8 mouse cellular contexts compared by ENCODE assay signal in genomic region chrX:73675231-73675630, GRCm38 (mm10). TPM values are rescaled to one million over a fixed set of nuclear protein-coding genes. Genes with fewer than 3 reads are reported as not detected.
DNase-seq lines count a peak whose midpoint lies in the region; ATAC-seq and TF ChIP-seq lines count a peak whose summit lies in the region.

No protein-coding gene starts in this region.

- peak overlapping the region; percentile 72; the same call in 1 of the 2 replicates for H3K4me2 ChIP-seq in kidney, embryonic 14.5 days (replicated peaks; ENCODE audit: low read depth, low read length)
- H3K4me2 ChIP-seq in forebrain, embryonic 15.5 days (replicated peaks): peak overlapping the region; percentile 66
- H3K4me2 ChIP-seq in midbrain, postnatal 0 days (ENCODE audit: low read depth, low read length, poor library complexity, severe bottlenecking): peak overlapping the region; percentile 71

- no peak for ATAC-seq in kidney, embryonic 14.5 days (ENCODE audit: low FRiP score, low TSS enrichment)
- no peak for ATAC-seq in forebrain, embryonic 15.5 days (replicated peaks)
- ATAC-seq in midbrain, postnatal 0 days (ENCODE audit: low FRiP score): no peak

- no peak overlapping the region for H3K4me3 ChIP-seq in kidney, embryonic 14.5 days (ENCODE audit: low read length)
- H3K4me3 ChIP-seq in brown adipose tissue, adult 24 weeks (ENCODE audit: insufficient read depth, low read depth, low read length): peak overlapping the region; percentile 61
- peak overlapping the region; percentile 67 for H3K4me3 ChIP-seq in forebrain, embryonic 15.5 days
- peak overlapping the region; percentile 53; the same call in 1 of the 2 replicates for H3K4me3 ChIP-seq in midbrain, postnatal 0 days (ENCODE audit: low read depth, low read length)

- H3K27ac ChIP-seq in kidney, embryonic 14.5 days (ENCODE audit: low read depth, low read length): no peak overlapping the region
- H3K27ac ChIP-seq in brown adipose tissue, adult 24 weeks (replicated peaks; ENCODE audit: low read depth, low read length): no peak overlapping the region
- no peak overlapping the region for H3K27ac ChIP-seq in forebrain, embryonic 15.5 days (replicated peaks)
- H3K27ac ChIP-seq in midbrain, postnatal 0 days (ENCODE audit: low read depth, low read length): no peak overlapping the region

- H3K9ac ChIP-seq in kidney, embryonic 14.5 days (ENCODE audit: low read depth, low read length): no peak overlapping the region
- H3K9ac ChIP-seq in forebrain, embryonic 15.5 days (replicated peaks): peak overlapping the region; percentile 68
- H3K9ac ChIP-seq in midbrain, postnatal 0 days (replicated peaks; ENCODE audit: low read length, poor library complexity, severe bottlenecking): no peak overlapping the region

- peaks cover 20% of the 10 kb centered on the region; the same call in 1 of the 2 replicates for H3K36me3 ChIP-seq in kidney, embryonic 14.5 days (ENCODE audit: control insufficient read depth, insufficient read depth, low read length)
- H3K36me3 ChIP-seq in forebrain, embryonic 15.5 days: no peaks in the 10 kb centered on the region; the same call in 1 of the 2 replicates
- H3K36me3 ChIP-seq in midbrain, postnatal 0 days (ENCODE audit: insufficient read depth, low read length): peaks cover 11% of the 10 kb centered on the region

- WGBS in kidney, embryonic 14.5 days: 78% methylated on average over 2 of the region's 2 CpGs
- 73% methylated on average over 2 of the region's 2 CpGs for WGBS in forebrain, embryonic 15.5 days
- WGBS in midbrain, postnatal 0 days: 71% methylated on average over 2 of the region's 2 CpGs

- H3K27me3 ChIP-seq in kidney, embryonic 14.5 days (ENCODE audit: control insufficient read depth, insufficient read depth, low read length): no peaks in the 10 kb centered on the region
- H3K27me3 ChIP-seq in forebrain, embryonic 15.5 days: no peaks in the 10 kb centered on the region
- H3K27me3 ChIP-seq in midbrain, postnatal 0 days (ENCODE audit: insufficient read depth, low read length): no peaks in the 10 kb centered on the region

- no peak for DNase-seq in kidney, postnatal 25 days
- no peak for DNase-seq in midbrain, postnatal 0 days (ENCODE audit: low spot score)
- no peak for DNase-seq in adipocyte (ENCODE audit: low spot score)
- DNase-seq in layer of hippocampus, adult 9-11 months: no peak
- DNase-seq in urinary bladder, postnatal 14 days (ENCODE audit: low spot score): no peak

- H3K9me3 ChIP-seq in kidney, embryonic 14.5 days (ENCODE audit: control insufficient read depth, low read length): no peaks in the 10 kb centered on the region
- no peaks in the 10 kb centered on the region for H3K9me3 ChIP-seq in forebrain, embryonic 15.5 days
- H3K9me3 ChIP-seq in midbrain, postnatal 0 days (ENCODE audit: low read length): no peaks in the 10 kb centered on the region

- H3K4me1 ChIP-seq in kidney, embryonic 14.5 days (ENCODE audit: control insufficient read depth, insufficient read depth, low read length): no peaks in the 10 kb centered on the region
- H3K4me1 ChIP-seq in brown adipose tissue, adult 24 weeks (ENCODE audit: control insufficient read depth, insufficient read depth, insufficient read length, low read length): no peaks in the 10 kb centered on the region; the same call in 1 of the 2 replicates
- peaks cover 22% of the 10 kb centered on the region for H3K4me1 ChIP-seq in forebrain, embryonic 15.5 days
- no peaks in the 10 kb centered on the region for H3K4me1 ChIP-seq in midbrain, postnatal 0 days (ENCODE audit: insufficient read depth, low read length)

- TF ChIP-seq CTCF in midbrain, postnatal 0 days (IDR thresholded peaks at IDR 0.05): no peak

RNA-seq across cellular contexts. Expression of gene Slc6a8, which starts 2.3 kb away (rescaled TPM):
- polyA plus RNA-seq in kidney, embryonic 14.5 days (2014; fragmentation: Nextera tagmentation; extraction: Ambion mirVana): 9.0 and 10.4 TPM in 2 replicates
- polyA plus RNA-seq in brown adipose tissue, adult 24 weeks (2012; ENCODE audit: insufficient read depth, insufficient read length, missing spikeins): 15.8 and 19.4 TPM in 2 replicates
- 6.5 and 7.0 TPM in 2 replicates for polyA plus RNA-seq in forebrain, embryonic 15.5 days (2015; fragmentation: Nextera tagmentation; extraction: Ambion mirVana)
- total RNA-seq in midbrain, postnatal 0 days (2014; rRNA removed): 49.5 and 69.4 TPM in 2 replicates
- 6.0 and 6.6 TPM in 2 replicates for polyA plus RNA-seq in midbrain, postnatal 0 days (2015; fragmentation: Nextera tagmentation; extraction: Ambion mirVana)

RNA-seq across cellular contexts. Expression of gene Pnck, which starts 15.3 kb away (rescaled TPM):
- 14.1 and 16.3 TPM in 2 replicates for polyA plus RNA-seq in kidney, embryonic 14.5 days (2014; fragmentation: Nextera tagmentation; extraction: Ambion mirVana)
- 1.2 and 1.8 TPM in 2 replicates for polyA plus RNA-seq in brown adipose tissue, adult 24 weeks (2012; ENCODE audit: insufficient read depth, insufficient read length, missing spikeins)
- polyA plus RNA-seq in forebrain, embryonic 15.5 days (2015; fragmentation: Nextera tagmentation; extraction: Ambion mirVana): 105 and 109 TPM in 2 replicates
- total RNA-seq in midbrain, postnatal 0 days (2014; rRNA removed): 89.4 and 136 TPM in 2 replicates
- polyA plus RNA-seq in midbrain, postnatal 0 days (2015; fragmentation: Nextera tagmentation; extraction: Ambion mirVana): 159 and 172 TPM in 2 replicates

RNA-seq across cellular contexts. Expression of gene Dusp9, which starts 36.0 kb away (rescaled TPM):
- 9.6 and 26.6 TPM in 2 replicates for polyA plus RNA-seq in kidney, embryonic 14.5 days (2014; fragmentation: Nextera tagmentation; extraction: Ambion mirVana)
- polyA plus RNA-seq in brown adipose tissue, adult 24 weeks (2012; ENCODE audit: insufficient read depth, insufficient read length, missing spikeins): not detected in 2 replicates
- 0.33 and 0.43 TPM in 2 replicates for polyA plus RNA-seq in forebrain, embryonic 15.5 days (2015; fragmentation: Nextera tagmentation; extraction: Ambion mirVana)
- total RNA-seq in midbrain, postnatal 0 days (2014; rRNA removed): 1.4 and 2.1 TPM in 2 replicates
- 0.39 and 0.68 TPM in 2 replicates for polyA plus RNA-seq in midbrain, postnatal 0 days (2015; fragmentation: Nextera tagmentation; extraction: Ambion mirVana)

RNA-seq across cellular contexts. Expression of gene Bcap31, which starts 40.7 kb away (rescaled TPM):
- polyA plus RNA-seq in kidney, embryonic 14.5 days (2014; fragmentation: Nextera tagmentation; extraction: Ambion mirVana): 228 and 265 TPM in 2 replicates
- polyA plus RNA-seq in brown adipose tissue, adult 24 weeks (2012; ENCODE audit: insufficient read depth, insufficient read length, missing spikeins): 350 and 381 TPM in 2 replicates
- 98.3 and 101 TPM in 2 replicates for polyA plus RNA-seq in forebrain, embryonic 15.5 days (2015; fragmentation: Nextera tagmentation; extraction: Ambion mirVana)
- 48.7 and 58.1 TPM in 2 replicates for total RNA-seq in midbrain, postnatal 0 days (2014; rRNA removed)
- 133 and 134 TPM in 2 replicates for polyA plus RNA-seq in midbrain, postnatal 0 days (2015; fragmentation: Nextera tagmentation; extraction: Ambion mirVana)

RNA-seq across cellular contexts. Expression of gene Abcd1, which starts 41.2 kb away (rescaled TPM):
- 9.3 and 12.0 TPM in 2 replicates for polyA plus RNA-seq in kidney, embryonic 14.5 days (2014; fragmentation: Nextera tagmentation; extraction: Ambion mirVana)
- polyA plus RNA-seq in brown adipose tissue, adult 24 weeks (2012; ENCODE audit: insufficient read depth, insufficient read length, missing spikeins): 12.6 and 22.7 TPM in 2 replicates
- 11.1 and 12.0 TPM in 2 replicates for polyA plus RNA-seq in forebrain, embryonic 15.5 days (2015; fragmentation: Nextera tagmentation; extraction: Ambion mirVana)
- 16.7 and 19.2 TPM in 2 replicates for total RNA-seq in midbrain, postnatal 0 days (2014; rRNA removed)
- 7.9 and 9.0 TPM in 2 replicates for polyA plus RNA-seq in midbrain, postnatal 0 days (2015; fragmentation: Nextera tagmentation; extraction: Ambion mirVana)
